ENCODE assay signal across 9 mouse cellular contexts in genomic region chr19:21714278-21714883, GRCm38 (mm10).
DNase-seq lines count a peak whose midpoint lies in the region; ATAC-seq lines count a peak whose summit lies in the region.
"Had no signal": no experiment of that assay in that cellular context is flagged by ENCODE, and none has a peak within 500 bp of the region (broad histone marks: within the 10 kb centered on the region; RNA-seq: fewer than 3 reads in every experiment).

No protein-coding gene starts in this region.

- H3K9me3 ChIP-seq in liver, embryonic 16.5 days (replicated peaks; ENCODE audit: control insufficient read depth, low read length), result no peaks in the 10 kb centered on the region

- WGBS in liver, embryonic 16.5 days (ENCODE audit: insufficient replicate concordance), result 37% methylated on average over 10 of the region's 10 CpGs

- H3K9ac ChIP-seq in liver, embryonic 16.5 days (ENCODE audit: low read depth, low read length), result no peak overlapping the region
- H3K9ac ChIP-seq: hindbrain, embryonic 14.5 days had no signal

- peak; percentile 19 for DNase-seq in kidney, postnatal 14 days
- no peak for DNase-seq in kidney, postnatal 25 days
- DNase-seq in CD4-positive helper T cell, adult 2 months (ENCODE audit: low read depth, low spot score), result peak; percentile 55
- DNase-seq in MN1 (ENCODE audit: low spot score) (peak; percentile 56), adipocyte (ENCODE audit: low spot score) (no peak)
- no peak for DNase-seq in yolk sac, embryonic 10.5 days (ENCODE audit: low spot score)
- DNase-seq in gastrocnemius, adult 8-10 months (ENCODE audit: low spot score in 2 of 2), result no peak

- H3K4me2 ChIP-seq in liver, embryonic 16.5 days (ENCODE audit: low read depth, low read length), result 0 out of 2 replicates have a peak overlapping the region, but pooled peaks have one; percentile 16

- no peak for ATAC-seq in liver, embryonic 16.5 days (ENCODE audit: low read depth)

- H3K27ac ChIP-seq in liver, embryonic 16.5 days (ENCODE audit: low read length), result no peak overlapping the region; the same call in 1 of the 2 replicates
- H3K27ac ChIP-seq: hindbrain, embryonic 14.5 days had no signal

- H3K36me3 ChIP-seq in liver, embryonic 16.5 days (ENCODE audit: control insufficient read depth, insufficient read depth), result no peaks in the 10 kb centered on the region

- no peaks in the 10 kb centered on the region for H3K4me1 ChIP-seq in liver, embryonic 16.5 days (ENCODE audit: control insufficient read depth, low read depth, low read length)

- H3K27me3 ChIP-seq in liver, embryonic 16.5 days (ENCODE audit: control insufficient read depth, insufficient read depth, low read depth, low read length), result no peaks in the 10 kb centered on the region

- no peak overlapping the region; the same call in 1 of the 2 replicates for H3K4me3 ChIP-seq in liver, embryonic 16.5 days (ENCODE audit: low read depth, low read length)

Comparison
In these comparisons a context has a peak if more than half of its experiments do, and no peak if none do; other contexts are left out.
1. DNase-seq: peak in kidney, postnatal 14 days (single experiment), CD4-positive helper T cell, adult 2 months (single experiment) and MN1 (single experiment); none in kidney, postnatal 25 days (0 of 2), yolk sac, embryonic 10.5 days (single experiment), adipocyte (single experiment) and gastrocnemius, adult 8-10 months (0 of 2).